Mouse (Mus musculus) small intestine, adult 2 months (tissue): ENCODE measurements around the gene Pnpo.
A peak's percentile ranks its signal among the peaks of the same experiment; 100 is the strongest.

Experiments
- CTCF ChIP-seq: fragments of 200-500 bp; IDR thresholded peaks from 2 replicates; pipeline ENCODE4 v1.5.1; 2012; ENCODE audit warnings: low read depth, mild to moderate bottlenecking, control low read depth, inconsistent platforms, low read length, moderate library complexity, mixed read lengths; ENCODE audit not compliant: insufficient replicate concordance, insufficient read length; ENCODE audit errors: extremely low read depth
- POLR2A ChIP-seq: fragments of 200-500 bp; IDR thresholded peaks from 2 replicates; pipeline ENCODE4 v1.6.1; 2012; ENCODE audit warnings: low read depth, mild to moderate bottlenecking, control low read depth, inconsistent platforms, low read length, moderate library complexity

DNA sequence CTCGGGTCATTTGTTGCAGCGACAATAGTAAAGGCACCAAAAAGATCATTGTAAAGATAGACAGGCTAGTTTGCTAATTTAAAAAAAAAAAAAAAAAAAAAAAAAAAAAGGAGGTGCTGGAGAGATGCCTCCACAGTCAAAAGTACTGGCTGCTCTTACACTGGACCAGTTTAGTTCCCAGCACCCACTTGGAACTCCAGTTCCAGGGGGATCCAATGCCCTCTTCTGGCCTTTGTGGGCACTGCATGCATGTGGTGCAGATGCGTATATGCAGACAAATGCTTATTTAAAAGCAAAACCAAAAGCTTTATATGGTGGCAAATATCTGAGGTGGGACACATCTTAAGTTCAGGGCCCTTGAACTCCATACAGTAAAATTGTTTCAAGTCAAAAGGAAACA lies 7.0 kb upstream of the Pnpo start:
- TF ChIP-seq CTCF (peak; percentile 33; the same call in 1 of the 2 replicates), POLR2A (no peak)
